Mouse (Mus musculus) gastrocnemius, postnatal 25 days (tissue): ENCODE data around the gene AI413582. TPM values are rescaled to one million over a fixed set of nuclear protein-coding genes. Genes with fewer than 3 reads are reported as not detected.

Experiments
- DNase-seq: peaks from one replicate; pipeline ENCODE4 v3.0.0; 2022
- total RNA-seq, 2 experiments: library from RNA; stranded (reverse); gene quantifications; 1 replicate in 1 of 2; 2 replicates in 1 of 2; pipeline ENCODE4 v1.2.3; 2021

The AI413582 gene
- total RNA-seq, 2 experiments from 2014 or later, result 2.5 to 2.9 TPM

GRCm38 (mm10) chr17:27555512-27556172 is 9.9 kb downstream of the AI413582 start:
- peak; percentile 65 for DNase-seq

GRCm38 (mm10) chr17:27555075-27555511 is 10.5 kb downstream of the AI413582 start:
- peak; percentile 32 for DNase-seq

GRCm38 (mm10) chr17:27554062-27554960 is 11.2 kb downstream of the AI413582 start:
- DNase-seq, result no peak

GRCm38 (mm10) chr17:27552215-27553201 is 13.0 kb downstream of the AI413582 start:
- peak; percentile 40 for DNase-seq

- no peak for DNase-seq
These were observed 14.1 kb downstream of the AI413582 start for GRCm38 (mm10) chr17:27551393-27551940.

- no peak for DNase-seq
These were observed 16.3 kb downstream of the AI413582 start for GRCm38 (mm10) chr17:27549234-27549633.

- peak; percentile 57 for DNase-seq
These were observed 18.2 kb downstream of the AI413582 start for GRCm38 (mm10) chr17:27547253-27547868.

GRCm38 (mm10) chr17:27546574-27547085 is 18.9 kb downstream of the AI413582 start:
- DNase-seq, result no peak

GRCm38 (mm10) chr17:27545991-27546390 is 19.6 kb downstream of the AI413582 start:
- no peak for DNase-seq

GRCm38 (mm10) chr17:27544551-27544950 is 21.0 kb downstream of the AI413582 start:
- no peak for DNase-seq

GRCm38 (mm10) chr17:27541984-27542383 is 23.6 kb downstream of the AI413582 start:
- no peak for DNase-seq

- DNase-seq, result no peak
These were observed 24.3 kb downstream of the AI413582 start for GRCm38 (mm10) chr17:27541261-27541660.

- peak; percentile 63 for DNase-seq
These were observed 30.8 kb downstream of the AI413582 start for GRCm38 (mm10) chr17:27534718-27535117.

- DNase-seq, result no peak
These were observed 32.2 kb downstream of the AI413582 start for GRCm38 (mm10) chr17:27533354-27533753.

- DNase-seq, result no peak
These were observed 33.5 kb downstream of the AI413582 start for GRCm38 (mm10) chr17:27532095-27532494.

- DNase-seq, result no peak
These were observed 36.8 kb downstream of the AI413582 start for GRCm38 (mm10) chr17:27528767-27529166.

- DNase-seq, result no peak
These were observed 37.5 kb downstream of the AI413582 start for GRCm38 (mm10) chr17:27528030-27528429.

- no peak for DNase-seq
These were observed 38.4 kb downstream of the AI413582 start for GRCm38 (mm10) chr17:27527188-27527587.

GRCm38 (mm10) chr17:27523121-27523520 is 42.4 kb downstream of the AI413582 start:
- DNase-seq, result no peak

- DNase-seq, result no peak
These were observed 44.3 kb downstream of the AI413582 start, which contains the start of gene Grm4 for GRCm38 (mm10) chr17:27521303-27521702. Grm4 (minus strand) TSS chr17:27521403.

GRCm38 (mm10) chr17:27520557-27520956 is 45.0 kb downstream of the AI413582 start:
- no peak for DNase-seq
